Mouse (Mus musculus) liver, embryonic 14.5 days (tissue): ENCODE data around the gene Ddb2.

Experiments
- CTCF ChIP-seq: IDR thresholded peaks from 2 replicates; pipeline ENCODE4 v1.5.1; 2016; ENCODE audit warnings: antibody characterized with exemption, low read depth, control low read depth
- EP300 ChIP-seq: IDR thresholded peaks from 2 replicates; pipeline ENCODE4 v1.6.1; 2016; ENCODE audit warnings: antibody characterized with exemption, low read depth

GRCm38 (mm10) chr2:91252001-91252400, 15.2 kb upstream of the Ddb2 start:
- TF ChIP-seq CTCF (no peak), EP300 (no peak)
